Mouse (Mus musculus) layer of hippocampus, adult 11-12 months (tissue): ENCODE data around the gene Arhgef15.

Experiments used
- DNase-seq: peaks from one replicate; pipeline ENCODE4 v3.0.0; 2022; ENCODE audit warnings: low spot score

Gene Arhgef15

GRCm38 (mm10) chr11:68914566-68914965 lies 42.7 kb downstream of the Arhgef15 start:
- DNase-seq: no peak

GRCm38 (mm10) chr11:68911531-68912177 lies 45.6 kb downstream of the Arhgef15 start:
- no peak for DNase-seq

GRCm38 (mm10) chr11:68908846-68909503 lies 48.3 kb downstream of the Arhgef15 start:
- no peak for DNase-seq

GRCm38 (mm10) chr11:68907251-68907650 lies 50.0 kb downstream of the Arhgef15 start:
- DNase-seq: no peak

GRCm38 (mm10) chr11:68906461-68906790 lies 50.9 kb downstream of the Arhgef15 start:
- DNase-seq: no peak

DNA sequence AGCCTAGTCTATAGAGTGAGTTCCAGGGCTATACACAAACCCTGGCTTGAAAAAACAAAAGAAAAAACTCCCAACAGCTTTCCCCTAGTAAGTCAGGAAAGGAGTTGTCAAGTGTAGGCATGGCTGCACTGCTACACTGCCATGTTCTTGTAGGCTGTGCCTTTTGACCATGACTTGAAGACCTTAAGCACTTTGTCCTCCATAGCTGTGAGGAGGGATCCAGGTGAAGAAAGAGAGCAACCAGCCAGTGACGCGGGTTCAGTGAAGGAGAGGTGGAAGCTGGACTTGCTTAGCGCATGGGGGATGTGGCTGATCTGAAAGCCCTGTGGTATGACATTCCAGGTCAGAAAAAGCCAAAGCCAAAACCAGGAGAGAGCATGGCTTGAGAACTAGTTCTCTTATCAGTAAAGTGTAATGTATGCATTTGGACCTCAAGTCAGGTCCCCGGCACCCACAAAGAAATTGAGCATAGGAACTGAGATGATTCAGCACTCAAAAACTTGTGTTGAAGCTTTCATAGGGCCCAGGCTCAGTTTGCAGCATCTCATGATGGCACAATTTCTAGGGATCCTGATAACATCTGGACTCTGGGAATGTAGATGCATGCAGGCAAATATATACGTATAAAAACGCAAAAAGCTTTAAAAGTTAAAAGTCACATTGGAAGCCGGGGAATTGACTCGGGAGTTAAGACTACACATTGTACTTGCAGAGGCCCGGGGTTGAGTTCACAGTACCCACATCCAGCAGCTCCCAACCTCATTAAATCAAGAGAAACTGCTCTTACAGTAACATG lies 51.4 kb downstream of the Arhgef15 start:
- no peak for DNase-seq

DNA sequence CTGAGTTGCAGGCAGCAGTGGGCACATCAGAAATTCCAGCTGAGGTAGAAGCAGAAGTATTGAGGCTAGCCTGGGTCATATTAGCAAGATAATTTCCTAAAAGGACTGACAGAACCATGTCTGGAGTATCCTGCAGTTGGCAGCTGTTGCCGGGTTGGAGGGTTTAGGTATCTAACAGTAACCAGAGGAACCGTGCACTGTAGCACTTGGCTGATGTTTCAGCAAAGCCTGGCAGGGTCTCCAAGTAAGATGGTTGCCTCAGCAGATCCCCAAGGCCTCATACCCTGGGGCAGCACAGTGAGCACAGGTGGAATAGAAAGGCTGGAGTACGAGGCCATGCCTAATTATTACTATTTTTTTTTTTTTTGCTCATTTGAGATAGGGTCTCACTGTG lies 52.1 kb downstream of the Arhgef15 start:
- DNase-seq: no peak

- DNase-seq: peak; percentile 84
Observed at GRCm38 (mm10) chr11:68904375-68905137, 52.7 kb downstream of the Arhgef15 start.

DNA sequence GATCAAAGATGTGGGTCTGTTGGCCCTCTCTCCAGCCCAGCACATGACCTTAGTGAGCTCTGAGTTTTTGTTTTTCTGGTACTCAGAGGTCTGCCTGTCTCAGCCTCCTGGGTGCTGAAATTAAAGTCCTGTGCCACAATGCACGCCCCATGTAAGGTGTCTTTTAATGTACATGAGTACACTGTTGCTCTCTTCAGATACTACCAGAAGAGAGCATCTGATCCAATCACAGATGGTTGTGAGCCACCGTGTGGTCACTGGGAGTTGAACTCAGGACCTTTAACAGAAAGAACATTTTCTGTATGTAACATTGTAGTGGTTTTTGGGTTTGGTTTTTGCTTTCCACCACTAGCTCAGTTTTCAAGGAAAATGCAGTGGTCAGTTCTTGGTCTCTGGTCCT lies 53.5 kb downstream of the Arhgef15 start:
- no peak for DNase-seq

GRCm38 (mm10) chr11:68902823-68903222 lies 54.5 kb downstream of the Arhgef15 start:
- DNase-seq: no peak

- no peak for DNase-seq
Observed at GRCm38 (mm10) chr11:68902367-68902766, 54.9 kb downstream of the Arhgef15 start.

GRCm38 (mm10) chr11:68902047-68902364 lies 55.3 kb downstream of the Arhgef15 start:
- no peak for DNase-seq

DNA sequence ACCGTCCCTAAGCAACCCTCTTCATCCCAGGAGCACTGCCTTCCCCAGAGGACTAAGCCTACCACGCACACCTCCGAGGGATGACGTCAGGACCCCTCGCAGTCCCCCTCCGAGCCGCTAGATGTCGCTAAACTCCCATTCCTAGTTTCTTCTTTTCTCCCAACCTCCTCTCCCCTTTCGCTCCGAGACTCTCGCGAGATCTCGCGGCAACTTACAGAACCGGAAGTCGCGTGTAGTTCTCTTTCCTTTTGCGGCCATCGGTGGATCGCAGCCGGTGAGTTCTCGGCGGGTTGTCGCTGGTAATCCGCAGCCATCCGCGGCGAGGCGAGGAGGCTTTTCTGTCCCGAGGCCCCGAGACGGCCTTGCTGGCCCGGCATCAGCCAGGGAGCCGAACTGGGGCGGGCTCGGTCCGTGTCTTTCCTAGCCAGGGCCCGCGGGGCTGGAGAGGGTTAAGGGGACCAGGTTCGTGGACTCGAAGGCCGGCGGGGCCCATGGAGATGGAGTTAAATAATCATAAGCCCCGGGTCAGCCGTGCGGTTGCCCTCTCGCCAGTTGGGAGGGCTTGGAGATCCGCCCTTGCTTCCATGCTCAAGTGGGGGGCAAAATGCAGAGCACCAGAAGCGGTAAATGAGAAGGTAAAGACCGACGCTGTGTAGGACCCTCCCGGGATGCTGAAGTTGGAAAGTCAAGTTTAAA lies 55.8 kb downstream of the Arhgef15 start, which contains the start of gene Rpl26:
Gene Rpl26, plus strand, starts transcription at position 233 of the 696 bp plus-strand sequence.
- peak; percentile 99 for DNase-seq

DNA sequence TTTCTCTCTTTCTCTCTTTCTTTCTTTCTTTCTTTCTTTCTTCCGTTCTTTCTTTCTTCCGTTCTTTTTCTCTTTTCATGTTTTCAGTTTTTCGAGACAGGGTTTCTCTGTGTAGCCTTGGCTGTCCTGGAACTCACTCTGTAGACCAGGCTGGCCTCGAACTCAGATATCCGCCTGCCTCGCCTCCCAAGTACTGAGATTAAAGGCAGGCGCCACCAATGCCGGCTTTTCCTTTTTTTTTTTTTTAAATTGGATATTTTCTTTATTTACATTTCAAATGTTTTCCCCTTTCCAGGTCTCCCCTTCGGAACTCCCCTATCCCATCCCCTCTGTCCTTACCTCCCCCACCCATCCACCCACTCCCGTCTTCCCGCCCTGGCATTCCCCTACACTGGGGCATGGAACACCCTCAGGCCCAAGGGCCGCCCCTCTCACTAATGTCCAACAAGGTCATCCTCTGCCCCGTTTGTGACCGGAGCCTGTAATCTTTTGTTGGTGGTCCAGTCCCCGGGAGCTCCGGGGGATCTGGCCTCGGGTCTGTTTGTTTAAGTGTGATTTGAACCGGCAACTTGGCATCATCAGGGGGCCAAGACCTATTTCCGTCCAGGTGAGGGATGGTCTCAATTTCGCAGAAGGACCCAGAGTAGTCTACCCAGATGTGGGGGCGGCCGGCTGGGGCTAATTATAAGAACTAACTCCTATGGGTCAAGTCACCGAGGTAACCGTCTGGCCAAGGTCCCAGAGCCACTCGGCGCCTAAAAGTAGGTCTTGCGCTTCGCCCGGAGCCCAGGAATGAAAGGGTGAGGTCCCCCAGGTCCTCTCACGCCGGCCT lies 56.5 kb downstream of the Arhgef15 start:
- no peak for DNase-seq

- no peak for DNase-seq
Observed at GRCm38 (mm10) chr11:68899815-68900214, 57.5 kb downstream of the Arhgef15 start.

DNA sequence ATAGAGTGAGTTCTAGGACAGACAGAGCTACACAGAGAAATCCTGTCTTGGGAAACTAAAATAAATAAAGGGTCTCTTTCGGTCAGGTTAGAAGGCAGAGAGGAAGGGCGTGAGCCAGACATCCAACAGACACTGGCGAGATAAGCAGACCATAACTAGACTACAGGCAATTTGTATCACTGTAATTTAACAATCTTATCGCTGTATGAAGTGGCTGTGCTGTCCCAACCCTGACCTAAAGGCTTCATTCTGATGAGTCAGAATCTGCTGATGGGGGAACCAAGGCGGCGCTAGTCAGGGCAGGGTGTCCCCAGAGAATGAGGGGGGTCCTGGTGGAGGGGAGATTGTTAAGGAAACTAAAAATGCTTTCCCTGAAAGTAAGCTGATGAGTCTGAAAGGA lies 58.5 kb downstream of the Arhgef15 start:
- no peak for DNase-seq

GRCm38 (mm10) chr11:68897838-68898237 lies 59.4 kb downstream of the Arhgef15 start:
- no peak for DNase-seq

- no peak for DNase-seq
Observed at GRCm38 (mm10) chr11:68897120-68897519, 60.2 kb downstream of the Arhgef15 start.

DNA sequence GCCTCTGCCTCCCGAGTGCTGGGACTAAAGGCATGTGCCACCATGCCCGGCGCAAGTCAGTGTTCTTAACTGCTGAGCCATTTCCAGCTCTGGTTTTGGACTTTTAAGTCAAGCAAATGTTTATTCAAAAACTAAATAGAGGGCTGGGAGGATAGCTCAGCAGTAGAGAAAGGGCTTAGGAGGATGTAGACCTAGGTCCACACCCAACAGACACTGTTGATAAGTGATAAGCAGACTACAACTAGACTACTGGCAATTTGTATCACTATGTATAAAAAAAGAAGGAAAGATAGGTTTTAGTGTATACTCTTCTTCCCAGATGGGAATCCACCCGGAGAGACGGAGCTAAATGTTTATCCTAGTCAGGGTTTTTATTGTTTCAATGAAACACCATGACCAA lies 61.0 kb downstream of the Arhgef15 start:
- DNase-seq: no peak

- DNase-seq: no peak
Observed at GRCm38 (mm10) chr11:68893911-68894464, 63.3 kb downstream of the Arhgef15 start.
